Mouse (Mus musculus) Patski (cell line): ENCODE results near the gene Gm30083. TPM values are rescaled to one million over a fixed set of nuclear protein-coding genes. Genes with fewer than 3 reads are reported as not detected.

Experiments used
- ATAC-seq: fragments of 100-300 bp; one replicate; pipeline ENCODE4 v1.8.0; 2021
- CTCF ChIA-PET: fragments of 350-600 bp; sonication (Branson Sonifier 250); formaldehyde crosslinking; loops from one replicate; lab custom pipeline; 2022; ENCODE audit warnings: inconsistent platforms; lab: Charles Lee
- POLR2A ChIA-PET: fragments of 350-600 bp; sonication (Branson Sonifier 250); formaldehyde crosslinking; loops from one replicate; lab custom pipeline; 2022; ENCODE audit warnings: antibody characterized with exemption, inconsistent platforms; lab: Charles Lee
- DNase-seq: peaks from one replicate; pipeline ENCODE4 v3.0.0-alpha.2; 2011; ENCODE audit warnings: low read depth, low spot score
- H3K27me3 ChIP-seq: fragments of 371-371 bp; one replicate; pipeline ENCODE4 v1.5.1; 2021
- CTCF ChIP-seq: fragments of 100-300 bp; IDR thresholded peaks from one replicate; pipeline ENCODE4 v1.5.1; 2021
- in situ Hi-C: fragments of 300-500 bp; cut with MboI; formaldehyde crosslinking; loops from 3 replicates; pipeline ENCODE4 v1.11.1; 2018; ENCODE audit warnings: low pct_unique_long_range_greater_than_20kb, mixed read lengths
- polyA plus RNA-seq: library from polyadenylated mRNA; unstranded; gene quantifications from one replicate; pipeline ENCODE4 v1.2.3, GENCODE M21; 2021

Gene Gm30083
- polyA plus RNA-seq, 1 experiment from 2014 or later = not detected

DNA sequence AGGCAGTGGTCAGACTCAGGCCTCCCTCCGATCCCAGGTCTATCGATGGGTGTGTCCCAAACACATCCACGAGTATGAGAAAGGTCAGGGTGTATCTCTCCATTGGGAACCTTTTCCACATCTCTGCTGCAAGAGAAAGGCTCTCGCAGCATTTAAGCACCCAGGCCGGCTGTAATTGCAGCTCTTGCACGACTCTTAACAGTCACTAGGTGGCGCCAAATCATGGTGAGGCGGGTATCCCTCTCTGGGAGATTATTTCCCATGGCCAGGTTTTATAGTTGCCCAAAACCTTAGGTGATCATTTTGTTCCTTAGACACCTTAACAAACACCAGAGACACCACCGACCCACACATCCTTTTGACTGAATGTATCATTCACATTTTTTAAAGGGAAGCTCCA is 55.6 kb downstream of the Gm30083 start:
- peaks cover 21% of the 10 kb centered on the region for H3K27me3 ChIP-seq
- DNase-seq = no peak
- ChIA-PET CTCF (interaction anchor here (1.4 kb wide), 1 partner anchor 14 kb away, joined by 4 read pairs; no protein-coding TSS in a partner anchor), POLR2A (no interaction called here)
- TF ChIP-seq CTCF = no peak
- no peak for ATAC-seq
- in situ Hi-C loops = loop anchor here (5.0 kb wide), 1 partner anchor 443 kb away; no protein-coding TSS in a partner anchor

DNA sequence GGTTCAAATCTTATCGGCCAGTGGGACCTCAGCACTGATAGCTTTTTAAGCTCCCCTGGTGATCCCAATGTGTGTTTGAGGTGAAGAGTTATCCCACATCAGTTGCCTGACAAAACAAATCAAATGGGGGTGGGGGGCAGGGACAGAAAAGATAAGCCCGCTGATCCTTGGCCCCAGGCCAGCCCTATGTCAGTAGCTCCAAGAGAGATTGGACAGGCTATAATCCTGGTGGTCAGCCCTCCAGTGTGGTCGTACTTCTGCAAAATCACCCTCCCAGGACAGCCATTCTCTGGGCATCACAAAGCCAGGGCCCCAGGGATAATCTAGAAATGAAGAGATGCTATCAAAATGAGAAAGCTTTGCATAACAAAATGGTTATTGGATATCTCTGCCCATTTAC is 56.1 kb downstream of the Gm30083 start:
- peaks cover 21% of the 10 kb centered on the region for H3K27me3 ChIP-seq
- no peak for TF ChIP-seq CTCF
- ChIA-PET CTCF (interaction anchor here (1.4 kb wide), 1 partner anchor 14 kb away, joined by 4 read pairs; no protein-coding TSS in a partner anchor), POLR2A (no interaction called here)
- no peak for DNase-seq
- in situ Hi-C loops = loop anchor here (5.0 kb wide), 1 partner anchor 443 kb away; no protein-coding TSS in a partner anchor
- ATAC-seq = no peak

DNA sequence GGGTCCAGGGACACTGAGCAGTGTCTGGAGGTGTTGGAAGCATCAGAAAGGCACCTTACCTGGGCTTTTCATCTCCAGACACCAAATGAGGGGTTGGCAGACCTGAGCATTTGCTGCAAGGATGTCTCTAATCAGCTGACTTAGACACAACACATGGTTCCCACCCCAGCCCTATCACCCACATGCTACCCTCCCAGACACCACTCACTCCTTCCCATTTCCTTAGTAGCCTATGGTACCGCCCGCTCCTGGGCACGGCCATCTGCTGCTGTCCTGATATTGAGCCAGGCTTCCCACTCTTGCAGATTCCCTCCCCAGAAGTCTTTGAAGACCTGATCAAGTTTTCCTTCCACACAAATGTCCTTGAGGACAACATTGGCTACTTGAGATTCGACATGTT is 56.8 kb downstream of the Gm30083 start:
- in situ Hi-C loops = loop anchor here (5.0 kb wide), 1 partner anchor 444 kb away; no protein-coding TSS in a partner anchor
- ChIA-PET POLR2A (no interaction called here), CTCF (no interaction called here)
- H3K27me3 ChIP-seq = peaks cover 21% of the 10 kb centered on the region
- DNase-seq = no peak
- no peak for TF ChIP-seq CTCF
- ATAC-seq = no peak

- ChIA-PET CTCF (no interaction called here), POLR2A (no interaction called here)
- TF ChIP-seq CTCF = no peak
- in situ Hi-C loops = loop anchor here (5.0 kb wide), 1 partner anchor 446 kb away; no protein-coding TSS in a partner anchor
- no peak for ATAC-seq
- no peak for DNase-seq
- H3K27me3 ChIP-seq = peaks cover 21% of the 10 kb centered on the region
Measured at GRCm38 (mm10) chr14:33956055-33956454, 58.9 kb downstream of the Gm30083 start.

DNA sequence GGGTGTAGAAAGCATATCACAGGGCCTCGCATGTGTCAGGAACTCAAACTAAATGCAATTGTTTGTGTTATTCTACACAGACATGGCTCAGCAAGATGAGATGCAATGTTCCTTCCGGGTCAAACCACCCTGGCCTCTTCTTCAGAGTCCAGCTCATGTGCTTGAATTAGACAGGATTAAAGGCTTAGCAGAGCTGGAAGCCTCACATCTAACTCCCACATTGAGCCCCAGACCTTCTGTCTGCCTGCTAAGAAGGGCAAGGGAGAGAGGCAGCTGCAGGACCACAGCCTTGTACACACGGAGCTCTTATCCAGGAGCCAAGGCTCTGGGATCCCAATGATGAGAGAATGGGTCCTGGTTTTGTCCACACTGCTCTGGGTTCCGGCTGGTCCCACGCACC is 61.2 kb downstream of the Gm30083 start, which contains the start of gene Rbp3:
Rbp3 (plus strand) TSS at position 243 of the 400 bp plus-strand sequence.
- H3K27me3 ChIP-seq = peaks cover 21% of the 10 kb centered on the region
- ATAC-seq (no peak), DNase-seq (no peak)
- in situ Hi-C loops = no loop called here
- POLR2A ChIA-PET = no interaction called here
- CTCF ChIA-PET = no interaction called here
- no peak for TF ChIP-seq CTCF

DNA sequence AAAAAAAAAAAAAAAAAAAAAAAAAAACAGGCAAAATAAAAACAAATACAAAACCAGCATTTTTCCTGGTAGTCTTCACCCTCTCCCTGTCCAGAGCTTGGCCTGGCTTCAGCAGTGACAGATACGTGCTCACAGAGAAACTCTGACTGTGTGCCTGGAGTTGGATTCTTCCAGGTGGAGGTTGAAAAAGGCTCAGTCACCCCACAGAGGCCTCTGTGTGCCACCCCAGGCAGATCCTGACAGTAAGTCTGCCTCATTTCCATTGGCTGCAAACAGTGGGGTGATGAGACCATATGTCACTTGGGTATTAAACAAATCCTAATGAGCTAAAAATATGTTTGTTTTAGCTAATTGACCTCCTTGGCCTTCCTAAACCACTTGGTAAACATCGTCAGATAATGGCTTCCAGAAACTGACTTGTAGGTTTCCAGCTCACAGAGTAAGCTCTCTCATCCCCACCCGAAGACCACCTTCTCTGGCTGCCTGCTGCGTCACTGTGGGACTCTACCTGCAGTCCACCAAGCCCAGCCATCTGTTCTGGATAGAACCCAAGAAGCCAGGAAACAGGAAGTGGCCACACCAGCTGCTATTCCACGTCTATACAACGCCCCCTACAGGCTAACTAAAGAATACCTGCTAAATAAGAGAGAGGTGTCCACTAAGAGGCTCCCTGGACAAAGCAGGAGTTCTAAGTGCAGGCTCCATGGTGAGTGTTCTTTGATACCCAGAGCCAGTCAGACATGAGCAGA is 62.6 kb downstream of the Gm30083 start:
- no peak for DNase-seq
- ATAC-seq = no peak
- in situ Hi-C loops = no loop called here

GRCm38 (mm10) chr14:33946125-33946524 is 68.9 kb downstream of the Gm30083 start:
- ChIA-PET CTCF (no interaction called here), POLR2A (no interaction called here)
- no peaks in the 10 kb centered on the region for H3K27me3 ChIP-seq
- no peak for TF ChIP-seq CTCF
- in situ Hi-C loops = no loop called here
- ATAC-seq = no peak
- no peak for DNase-seq

More for the DNA sequence above, 62.6 kb downstream of the Gm30083 start:
- TF ChIP-seq CTCF = no peak
- CTCF ChIA-PET = no interaction called here
- peaks cover 21% of the 10 kb centered on the region for H3K27me3 ChIP-seq
- POLR2A ChIA-PET = no interaction called here

DNA sequence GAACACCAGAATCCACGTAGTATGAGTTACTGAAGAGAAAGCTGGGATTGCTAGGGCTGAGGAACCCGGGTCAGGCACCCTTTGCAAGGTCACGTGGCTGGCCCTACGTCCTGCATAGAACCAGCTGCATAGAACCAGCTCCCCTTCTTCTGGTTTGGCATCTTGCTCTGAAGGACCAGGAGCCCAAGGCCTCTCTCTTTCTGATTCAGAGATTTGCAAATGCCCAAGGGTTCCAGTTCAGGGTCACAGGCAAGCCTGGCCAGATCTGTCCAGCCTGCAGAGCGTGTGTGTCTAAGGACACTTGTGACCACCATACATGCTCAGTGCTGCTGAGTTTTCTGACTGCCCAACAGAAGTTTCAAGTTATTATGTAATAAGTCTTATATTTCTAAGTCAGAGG is 72.8 kb downstream of the Gm30083 start:
- H3K27me3 ChIP-seq = no peaks in the 10 kb centered on the region
- in situ Hi-C loops = no loop called here
- ATAC-seq (no peak), DNase-seq (no peak)
- CTCF ChIA-PET = no interaction called here
- POLR2A ChIA-PET = no interaction called here
- TF ChIP-seq CTCF = no peak

GRCm38 (mm10) chr14:33940739-33941138 is 74.2 kb downstream of the Gm30083 start, which contains the start of gene Gdf2:
Gene Gdf2, plus strand, starts transcription at chr14:33941039.
- ATAC-seq = no peak
- POLR2A ChIA-PET = no interaction called here
- no peak for TF ChIP-seq CTCF

GRCm38 (mm10) chr14:33939117-33939516 is 75.9 kb downstream of the Gm30083 start:
- TF ChIP-seq CTCF = no peak
- ATAC-seq = no peak
- ChIA-PET POLR2A (no interaction called here), CTCF (no interaction called here)
- DNase-seq = no peak
- in situ Hi-C loops = no loop called here
- H3K27me3 ChIP-seq = no peaks in the 10 kb centered on the region

More at GRCm38 (mm10) chr14:33940739-33941138, 74.2 kb downstream of the Gm30083 start, which contains the start of gene Gdf2:
- CTCF ChIA-PET = no interaction called here
- in situ Hi-C loops = no loop called here
- DNase-seq = no peak
- H3K27me3 ChIP-seq = no peaks in the 10 kb centered on the region

Other genes starting within 250 kb of the Gm30083 start
- not detected for gene Gdf10, start 91.6 kb downstream of the Gm30083 start, polyA plus RNA-seq
- gene Gdf2, start 74.1 kb downstream of the Gm30083 start, polyA plus RNA-seq = not detected
- not detected for gene Rbp3, start 61.2 kb downstream of the Gm30083 start, polyA plus RNA-seq
- gene Zfp488, start 36.4 kb downstream of the Gm30083 start, polyA plus RNA-seq = 0.01 TPM
- gene Gm5460, start 1.6 kb upstream of the Gm30083 start, polyA plus RNA-seq = not detected
- 0.28 TPM for gene Antxrl, start 37.5 kb upstream of the Gm30083 start, polyA plus RNA-seq
- 4.5 TPM for gene Anxa8, start 70.8 kb upstream of the Gm30083 start, polyA plus RNA-seq
- 1.1 TPM for gene A630023A22Rik, start 87.6 kb upstream of the Gm30083 start, polyA plus RNA-seq
- gene Npy4r, start 137.3 kb upstream of the Gm30083 start, polyA plus RNA-seq = 0.08 TPM
- 0.33 TPM for gene Gprin2, start 186.5 kb upstream of the Gm30083 start, polyA plus RNA-seq
- gene Syt15, start 204.4 kb upstream of the Gm30083 start, polyA plus RNA-seq = 0.03 TPM